Mouse (Mus musculus) gastrocnemius, postnatal 4 days (tissue): ENCODE measurements around the gene Nelfb. TPM values are rescaled to one million over a fixed set of nuclear protein-coding genes. Genes with fewer than 3 reads are reported as not detected.

Source experiments
- DNase-seq, 2 experiments: peaks; one replicate each; pipeline ENCODE4 v3.0.0; 2021 to 2022; ENCODE audit warnings: low spot score in 2 of 2, mixed read lengths in 2 of 2
- total RNA-seq, 2 experiments: library from RNA; stranded (reverse); gene quantifications; 2 replicates each; pipeline ENCODE4 v1.2.3; 2021

Gene Nelfb
- total RNA-seq, 2 experiments from 2014 or later, result 43.4 to 47.7 TPM

DNA sequence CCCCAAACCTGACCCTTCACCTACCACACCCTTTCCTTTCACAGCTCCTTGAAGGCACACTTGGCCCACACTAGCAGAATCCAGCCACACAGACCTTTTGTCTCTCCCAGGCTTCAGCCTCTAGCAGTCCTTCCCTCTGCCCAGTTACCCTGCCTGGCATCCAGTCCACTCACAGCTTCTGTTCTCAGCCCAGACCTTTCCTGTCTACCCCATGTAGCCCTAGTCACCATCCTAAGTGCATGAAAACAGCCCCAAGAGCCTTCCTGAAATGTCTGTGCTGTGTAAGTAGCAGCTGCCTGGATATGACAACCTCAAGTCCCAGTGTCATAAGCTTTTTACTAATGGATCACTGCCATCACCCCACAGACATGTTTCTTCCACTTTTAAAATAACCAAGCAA lies 13.3 kb downstream of the Nelfb start:
- DNase-seq, result no peak

DNA sequence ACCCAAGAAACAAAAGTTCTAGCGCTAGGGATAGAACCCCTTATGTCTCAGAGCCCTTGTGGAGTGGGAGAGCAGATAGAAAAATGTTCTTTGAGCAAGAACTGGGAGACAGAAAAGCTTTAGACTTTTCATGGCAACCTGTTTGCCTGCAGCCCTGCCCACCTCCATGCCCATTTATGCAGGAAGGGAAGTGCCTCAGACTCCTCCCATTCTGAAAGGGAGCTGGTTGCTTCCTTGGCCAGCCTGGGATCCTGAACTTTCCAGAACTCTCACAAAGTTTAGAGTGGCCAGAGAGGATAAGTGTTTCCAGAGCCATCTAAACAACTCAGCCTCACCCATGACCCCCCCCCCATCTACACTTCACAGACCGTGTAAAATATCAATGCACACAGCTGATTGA lies 14.1 kb downstream of the Nelfb start:
- DNase-seq, result no peak

DNA sequence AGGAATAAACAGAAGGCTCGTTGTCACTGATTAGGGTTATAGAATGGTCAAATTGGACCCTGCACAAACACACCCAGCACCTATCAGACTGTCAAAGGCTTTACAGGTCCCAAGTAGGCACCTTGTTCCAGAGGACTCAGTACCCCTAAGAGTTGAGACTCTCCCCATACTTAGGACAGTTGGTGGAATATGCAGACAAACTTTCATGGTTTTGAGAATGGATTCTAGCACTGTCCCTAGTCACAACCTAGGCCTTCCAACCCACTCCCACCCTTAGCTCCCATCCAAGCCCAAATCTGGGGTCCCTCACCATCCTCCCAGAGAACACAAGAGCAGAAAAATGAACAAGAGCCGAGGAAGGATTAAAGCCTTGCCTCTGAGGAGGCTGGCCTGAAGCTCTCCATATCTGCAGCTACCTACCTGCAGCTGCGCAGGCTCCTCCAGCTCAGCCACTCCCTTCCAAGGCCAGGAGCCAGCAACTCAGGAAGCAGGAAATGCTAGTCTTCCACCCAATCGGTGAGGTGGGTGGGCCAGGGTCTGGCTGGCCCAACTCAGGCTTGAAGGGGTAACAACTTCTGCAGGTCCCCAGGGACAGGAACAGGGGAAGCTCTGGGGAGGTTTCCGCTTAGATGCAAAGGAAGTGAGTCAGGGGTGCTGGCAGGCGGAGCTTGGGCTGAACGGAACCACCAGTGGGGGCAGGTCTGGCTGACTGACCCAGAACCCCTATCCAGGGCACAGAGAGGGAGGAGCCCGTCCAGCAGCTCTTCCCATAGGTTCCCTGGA lies 14.9 kb downstream of the Nelfb start, which contains the start of gene Tor4a:
Gene Tor4a, minus strand, starts transcription at position 715 of the 783 bp plus-strand sequence.
- peak in 1 of 2 experiments; percentile 40 for DNase-seq

DNA sequence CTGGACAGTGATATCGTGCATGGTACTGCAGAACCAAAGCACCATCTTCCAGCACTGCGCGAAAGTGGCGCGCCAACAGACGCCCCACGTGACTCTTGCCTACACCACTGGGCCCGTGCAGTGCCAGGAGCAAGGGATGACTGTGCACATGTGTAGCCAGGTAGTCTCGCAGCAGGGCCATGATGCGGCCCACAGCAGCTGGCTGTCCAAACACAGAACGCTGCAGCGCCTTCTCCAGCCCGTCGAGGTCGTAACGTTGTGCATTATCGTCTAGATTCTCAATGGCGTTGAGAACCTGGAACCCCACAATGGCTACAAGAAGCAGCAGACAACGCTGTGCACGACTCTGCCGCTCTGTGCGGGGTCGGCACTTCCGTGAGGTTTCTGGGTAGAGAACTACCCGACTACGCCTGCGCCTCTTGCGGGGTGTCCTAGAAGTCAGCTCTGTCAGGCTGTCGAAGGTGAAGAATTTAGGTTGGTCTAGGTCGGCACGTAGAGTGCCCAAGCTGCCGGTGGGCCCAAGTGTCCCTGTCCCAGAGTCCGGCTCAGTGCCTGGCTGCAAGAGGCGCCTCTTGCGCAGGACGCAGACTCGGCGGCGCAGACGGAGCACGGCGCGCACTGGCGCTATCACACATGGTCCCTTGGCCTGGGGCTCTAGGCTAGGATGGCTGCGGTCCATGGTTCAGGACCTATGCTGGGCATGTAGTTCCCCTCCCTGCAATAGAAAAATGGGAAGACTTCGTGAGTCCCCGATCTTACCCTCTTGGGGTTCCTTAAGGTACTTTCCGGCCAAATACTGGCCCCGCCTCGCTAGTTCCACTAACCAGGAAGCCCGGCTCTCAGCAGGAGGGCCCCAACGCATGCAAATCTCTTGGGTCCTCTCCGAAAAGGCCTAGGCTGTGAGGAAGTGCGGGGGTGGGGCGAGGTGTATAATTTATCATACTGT lies 15.8 kb downstream of the Nelfb start:
- peak in 1 of 2 experiments; percentile 38 for DNase-seq

DNA sequence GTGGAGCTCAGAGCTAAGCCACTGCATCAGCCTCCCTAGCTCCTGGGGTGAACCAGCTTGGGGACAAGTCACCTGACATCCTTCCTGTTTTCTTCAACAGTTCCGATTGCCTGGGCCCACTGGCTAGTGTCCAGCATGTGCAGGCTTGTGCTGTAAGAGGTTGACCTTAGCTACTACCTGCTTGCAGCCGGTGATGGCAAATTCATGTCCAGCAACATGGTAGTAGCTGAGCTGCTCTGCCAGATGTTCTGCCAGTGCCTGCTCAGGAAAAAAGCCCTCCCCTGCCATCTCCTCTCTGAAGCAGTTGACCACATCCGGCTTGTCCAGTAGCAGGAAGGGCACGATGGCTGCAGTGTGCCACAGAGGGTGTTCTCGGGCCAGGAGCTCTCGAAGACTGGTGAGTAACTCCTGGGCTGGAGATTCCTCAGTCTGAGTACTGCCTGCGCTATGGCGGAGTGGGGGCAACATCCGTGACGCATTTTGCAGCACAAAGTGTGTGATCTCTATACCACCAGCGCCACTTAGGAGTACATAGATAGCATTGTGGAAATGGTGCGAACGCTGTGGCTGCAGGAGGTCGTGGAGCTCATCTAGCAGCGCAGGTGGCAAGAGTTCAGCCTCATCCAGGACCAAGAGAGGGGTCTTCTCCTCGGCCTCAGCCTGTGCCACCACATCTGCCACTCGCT lies 16.7 kb downstream of the Nelfb start:
- DNase-seq, result no peak

DNA sequence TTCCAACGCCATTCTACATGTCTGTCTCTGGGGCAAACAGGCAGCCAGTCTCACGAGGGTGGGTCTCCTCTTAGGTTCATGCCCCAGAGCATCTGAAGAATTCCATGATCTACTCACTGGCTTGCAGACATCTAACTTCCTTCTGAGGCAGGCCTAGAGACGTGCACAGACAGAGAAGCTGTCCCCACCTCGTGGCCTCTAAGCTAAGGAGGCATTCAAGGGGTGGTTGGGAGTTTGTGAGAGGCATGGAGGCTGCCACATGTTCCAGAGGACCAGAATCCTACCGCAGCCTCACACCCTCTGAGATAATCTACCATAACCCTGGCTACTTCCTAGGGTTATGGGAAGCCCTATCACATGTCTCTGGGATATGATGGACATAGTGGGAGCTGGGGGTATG lies 17.3 kb downstream of the Nelfb start:
- DNase-seq, result no peak

DNA sequence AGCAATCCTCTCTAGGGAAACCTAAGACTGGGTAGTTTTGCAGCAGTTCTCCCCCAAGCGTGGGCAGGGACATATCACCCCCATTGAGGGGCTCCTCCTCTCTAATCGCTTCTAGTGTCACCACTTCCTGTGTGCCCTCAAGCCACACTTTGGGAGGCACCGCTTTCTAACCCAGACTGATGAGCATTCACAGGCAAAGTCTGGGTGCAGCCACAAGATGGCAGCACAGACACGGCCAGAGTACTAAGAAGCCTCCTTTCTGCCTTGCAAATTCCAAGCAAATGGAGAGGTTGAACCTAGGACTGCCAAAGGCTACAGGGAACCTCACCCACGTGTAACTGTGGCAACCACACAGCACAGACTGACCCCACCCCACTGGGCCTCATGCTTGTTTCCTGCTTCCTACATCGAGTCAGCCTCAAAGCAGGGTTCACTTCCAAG lies 17.9 kb downstream of the Nelfb start:
- DNase-seq, result peak in 1 of 2 experiments; percentile 77

DNA sequence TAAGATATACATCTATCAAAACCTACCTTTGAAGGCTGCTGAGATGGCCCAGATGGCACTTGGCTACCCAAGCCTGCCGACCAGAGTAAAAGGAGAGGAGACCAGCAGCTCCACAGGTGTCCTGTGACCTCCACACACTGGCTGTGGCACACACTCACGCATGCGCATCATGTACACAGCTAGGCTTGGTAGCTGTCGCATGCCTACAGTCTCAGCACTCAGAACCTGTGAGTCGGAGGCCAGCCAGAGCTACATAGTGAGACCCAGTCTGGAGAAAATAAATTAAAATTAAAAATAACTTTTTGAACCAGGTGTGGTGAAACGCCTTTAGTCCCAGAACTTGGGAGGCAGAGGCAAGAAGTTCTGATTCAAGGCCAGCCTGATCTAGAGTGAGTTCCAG lies 23.4 kb downstream of the Nelfb start:
- DNase-seq, result no peak

DNA sequence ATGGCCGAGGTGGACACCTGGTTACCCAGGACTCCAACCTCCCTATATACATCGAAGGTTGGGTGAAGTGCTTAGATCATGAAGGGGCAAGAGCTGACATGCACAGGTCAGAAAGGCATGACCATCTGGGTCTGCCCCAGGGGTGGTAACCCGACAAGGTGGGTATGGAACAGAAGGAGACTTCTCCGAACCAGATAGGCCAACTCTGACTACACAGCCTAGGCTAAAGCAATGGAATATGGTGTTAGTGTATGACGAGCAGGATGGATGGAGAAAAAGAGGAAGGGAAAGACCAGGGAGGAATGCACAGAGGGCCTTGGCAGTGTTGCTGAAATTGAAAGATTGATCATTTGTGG lies 24.7 kb downstream of the Nelfb start:
- no peak for DNase-seq

DNA sequence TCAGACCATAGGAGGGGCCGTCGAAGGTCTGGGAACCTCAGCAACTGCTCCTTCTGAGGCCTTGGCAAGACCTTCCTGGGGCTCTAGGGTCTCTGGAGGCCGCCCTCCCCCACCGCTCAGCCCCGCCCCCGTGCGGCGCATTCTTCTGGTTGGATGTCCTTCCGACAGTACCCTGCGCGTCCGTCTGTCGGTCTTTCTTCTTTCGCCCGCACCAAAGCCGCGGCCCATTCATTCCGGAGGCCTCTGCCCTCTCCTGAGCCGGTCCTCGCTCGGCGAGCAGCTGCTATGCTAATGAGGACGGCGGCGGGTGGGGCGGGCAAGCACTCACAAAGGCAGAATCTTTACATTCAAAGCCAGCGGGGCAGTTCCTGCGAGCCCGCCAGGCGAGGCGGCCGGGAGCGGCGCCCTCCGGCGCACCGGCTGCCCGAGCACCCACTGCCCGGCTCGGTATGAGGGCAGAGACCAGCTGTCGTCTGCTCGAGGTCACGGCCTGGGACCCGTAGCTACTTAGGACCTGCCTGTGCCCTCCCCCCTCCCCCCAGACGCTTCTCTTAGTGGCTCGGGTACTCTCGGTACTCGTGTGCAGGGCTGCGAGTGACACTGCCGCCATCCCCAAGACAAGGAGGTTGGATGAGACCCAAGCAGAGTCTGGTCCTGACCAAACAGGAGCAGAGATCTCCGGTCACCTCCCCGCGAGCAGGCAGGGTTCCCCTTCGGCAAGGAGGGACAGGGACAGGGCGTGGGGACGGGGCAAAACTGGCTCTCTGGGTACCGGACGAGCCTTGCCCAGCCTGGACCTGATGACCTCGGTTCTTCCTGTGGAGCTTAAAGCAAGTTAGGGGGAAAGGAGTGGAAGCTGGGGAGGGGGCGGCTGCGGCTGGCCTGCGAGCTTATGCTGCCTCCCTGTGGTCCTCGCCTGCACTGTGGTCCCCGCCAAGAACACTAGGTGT lies 25.4 kb downstream of the Nelfb start:
- peak in 1 of 2 experiments; percentile 53 for DNase-seq

DNA sequence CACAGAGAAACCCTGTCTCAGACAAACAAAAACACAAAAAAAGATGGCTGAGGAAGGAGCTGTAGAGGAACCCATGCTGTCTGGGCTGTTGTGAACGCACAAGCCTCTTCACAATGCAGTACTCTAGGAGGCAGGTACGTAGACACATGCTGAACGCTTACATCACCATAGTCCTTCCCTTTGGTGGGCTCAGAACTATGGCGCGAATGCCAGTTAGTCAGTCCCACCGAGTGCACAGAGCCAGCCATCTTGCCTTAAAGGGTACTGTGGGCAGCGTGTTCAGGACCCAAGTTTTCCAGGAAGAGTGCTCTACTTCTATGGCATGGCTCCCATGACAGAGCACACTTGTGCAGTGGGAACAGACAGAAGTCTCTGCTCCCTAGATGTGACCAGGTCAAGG lies 26.8 kb downstream of the Nelfb start:
- no peak for DNase-seq

DNA sequence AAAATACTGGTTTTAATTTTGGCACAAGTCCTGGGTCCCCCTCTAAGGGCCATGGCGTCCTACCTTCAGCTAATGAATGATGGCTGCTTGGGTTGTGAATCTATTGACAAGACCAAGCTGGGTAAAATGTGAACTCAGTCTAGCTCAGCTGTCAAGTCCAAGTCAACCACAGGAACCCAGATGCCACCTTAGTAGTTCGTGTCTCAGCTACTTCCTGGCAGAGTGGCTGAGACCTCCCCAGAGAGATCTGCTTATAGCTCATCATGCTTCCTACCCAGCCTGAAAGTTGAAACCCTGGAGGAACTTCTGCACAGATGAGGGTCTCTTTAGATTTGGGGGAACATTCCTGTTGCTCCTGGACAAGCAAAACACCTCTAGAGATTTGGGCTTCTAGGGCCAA lies 28.0 kb downstream of the Nelfb start:
- no peak for DNase-seq

DNA sequence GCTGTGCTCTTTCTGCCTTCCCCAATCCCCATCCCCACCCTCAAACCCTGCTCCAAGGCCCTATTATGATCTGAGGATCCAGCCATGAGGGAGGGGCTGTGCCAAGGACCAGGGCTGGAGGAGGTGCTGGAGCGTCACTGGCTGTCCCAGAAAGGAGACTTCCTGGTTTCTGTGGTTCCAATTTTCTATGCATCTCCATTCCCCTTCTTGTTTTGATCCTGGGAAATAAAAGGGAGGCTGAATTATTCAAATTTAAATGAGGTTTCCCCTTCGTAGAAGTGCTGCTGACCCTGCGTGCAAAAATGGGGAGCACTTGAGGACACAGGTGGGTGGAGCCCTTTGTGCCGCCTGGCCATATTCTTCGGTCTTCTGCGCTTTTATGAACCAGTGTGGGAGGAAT lies 28.6 kb downstream of the Nelfb start:
- DNase-seq, result no peak

DNA sequence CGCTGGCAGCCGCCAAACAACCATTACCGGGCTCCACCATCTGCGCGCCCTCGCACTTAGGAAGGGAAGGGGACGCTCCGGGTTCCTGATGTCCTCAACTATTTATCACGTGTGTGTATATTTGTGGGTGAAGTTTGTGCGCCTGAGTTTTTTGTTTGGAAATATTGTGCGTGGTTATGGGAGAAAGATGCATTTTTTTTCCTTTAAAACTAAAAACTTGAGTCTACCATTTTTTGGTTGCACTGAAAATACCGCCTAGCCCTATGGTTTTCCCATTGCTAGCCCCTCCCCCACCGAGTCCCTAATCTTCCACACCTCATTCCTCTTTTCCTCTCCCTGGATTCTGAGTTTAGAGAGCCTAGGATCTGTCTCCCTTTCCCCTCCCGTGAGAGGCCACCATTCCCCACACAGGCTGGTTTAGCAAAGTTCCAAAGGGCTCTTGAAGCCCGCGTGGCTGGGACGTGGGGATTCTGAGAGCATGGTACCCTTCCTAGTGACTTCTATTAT lies 29.3 kb downstream of the Nelfb start:
- peak in 1 of 2 experiments; percentile 26 for DNase-seq

DNA sequence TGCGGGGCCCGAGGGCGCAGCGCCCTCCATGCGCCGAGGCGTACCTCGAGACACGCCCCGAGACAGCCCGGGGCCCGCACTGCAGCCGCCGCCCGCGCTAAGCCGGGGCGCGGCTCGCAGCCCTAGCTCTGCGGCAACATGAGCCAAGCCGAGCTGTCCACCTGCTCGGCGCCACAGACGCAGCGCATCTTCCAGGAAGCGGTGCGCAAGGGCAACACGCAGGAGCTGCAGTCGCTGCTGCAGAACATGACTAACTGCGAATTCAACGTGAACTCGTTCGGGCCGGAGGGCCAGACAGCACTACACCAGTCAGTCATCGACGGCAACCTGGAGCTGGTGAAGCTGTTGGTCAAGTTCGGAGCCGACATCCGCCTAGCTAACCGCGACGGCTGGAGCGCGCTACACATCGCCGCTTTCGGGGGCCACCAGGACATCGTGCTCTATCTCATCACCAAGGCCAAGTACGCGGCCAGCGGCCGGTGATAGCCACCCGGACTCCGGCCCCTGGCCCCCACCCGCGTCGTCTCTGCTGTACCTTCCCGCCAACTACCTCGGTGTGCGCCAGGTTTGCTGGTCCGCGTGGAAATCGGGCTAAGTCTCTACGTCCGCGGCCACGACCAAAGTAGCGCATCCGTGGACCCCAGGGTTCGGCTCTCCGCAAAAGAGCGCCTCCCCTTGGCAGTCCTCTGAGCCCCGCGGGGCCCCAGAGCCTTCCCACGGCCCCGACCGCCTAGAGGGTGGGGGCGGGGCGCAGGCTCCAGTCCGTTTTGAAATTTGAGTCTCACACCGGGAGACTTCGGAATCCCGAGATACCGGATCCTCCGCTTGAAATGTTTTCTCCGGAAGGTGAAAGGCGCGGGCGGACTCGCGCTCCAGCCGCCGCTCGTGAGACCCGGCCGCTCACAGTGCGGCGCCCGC lies 30.1 kb downstream of the Nelfb start:
- no peak for DNase-seq

DNA sequence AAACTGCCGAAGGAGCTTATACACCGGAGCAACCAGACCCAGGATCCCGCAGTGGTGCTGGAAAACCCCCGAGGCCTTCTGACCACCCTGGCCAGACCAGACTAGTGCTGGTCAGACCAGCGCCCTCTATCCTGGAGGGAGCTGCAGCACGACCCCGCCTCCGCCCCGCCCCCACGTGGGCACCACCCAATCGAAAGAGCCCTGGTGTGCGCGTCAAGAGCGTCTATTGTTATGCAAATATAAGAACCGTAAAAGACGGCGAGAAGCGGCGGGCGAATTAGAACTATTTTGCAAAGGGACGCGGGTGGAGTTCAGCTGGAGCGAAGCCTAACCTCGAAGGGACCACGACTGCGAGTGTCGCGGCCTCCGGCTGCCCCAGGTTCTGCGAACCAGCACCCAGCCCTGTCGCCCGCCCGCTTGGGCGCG lies 30.8 kb downstream of the Nelfb start, which contains the start of gene Nrarp:
Gene Nrarp, plus strand, starts transcription at position 281 of the 426 bp plus-strand sequence.
- peak; percentile 83 to 90 for DNase-seq

DNA sequence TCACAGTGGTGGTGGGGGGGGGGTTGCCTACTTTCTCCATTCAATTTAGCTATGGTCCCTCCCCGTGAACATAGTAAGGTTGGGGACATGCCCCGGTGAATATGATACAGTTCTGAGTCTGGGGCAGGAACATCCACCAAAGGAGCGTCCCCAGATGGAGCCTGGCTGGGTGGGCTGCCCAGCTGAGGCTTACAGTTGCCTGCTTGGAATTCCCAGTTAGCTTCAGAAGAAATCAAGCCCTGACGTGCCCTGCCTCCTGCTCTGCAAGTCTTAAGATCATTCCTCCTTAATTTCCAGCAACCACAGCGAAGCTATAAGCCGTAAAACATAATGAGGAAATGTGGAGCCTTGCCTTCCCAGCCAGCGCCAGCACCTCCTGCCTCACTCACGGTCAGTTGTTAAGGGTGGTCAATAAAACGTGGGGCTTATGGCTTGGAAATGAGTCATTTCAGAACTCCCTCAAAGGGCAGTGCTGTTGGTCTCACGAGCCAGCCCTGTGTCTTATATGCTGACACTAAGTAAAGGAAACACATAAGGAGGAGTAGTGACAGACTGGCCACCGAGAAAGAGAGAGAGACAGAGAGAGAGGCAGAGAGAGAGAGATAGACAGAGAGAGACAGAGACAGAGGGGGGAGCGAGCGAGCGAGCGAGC lies 31.6 kb downstream of the Nelfb start:
- peak in 1 of 2 experiments; percentile 9 for DNase-seq

DNA sequence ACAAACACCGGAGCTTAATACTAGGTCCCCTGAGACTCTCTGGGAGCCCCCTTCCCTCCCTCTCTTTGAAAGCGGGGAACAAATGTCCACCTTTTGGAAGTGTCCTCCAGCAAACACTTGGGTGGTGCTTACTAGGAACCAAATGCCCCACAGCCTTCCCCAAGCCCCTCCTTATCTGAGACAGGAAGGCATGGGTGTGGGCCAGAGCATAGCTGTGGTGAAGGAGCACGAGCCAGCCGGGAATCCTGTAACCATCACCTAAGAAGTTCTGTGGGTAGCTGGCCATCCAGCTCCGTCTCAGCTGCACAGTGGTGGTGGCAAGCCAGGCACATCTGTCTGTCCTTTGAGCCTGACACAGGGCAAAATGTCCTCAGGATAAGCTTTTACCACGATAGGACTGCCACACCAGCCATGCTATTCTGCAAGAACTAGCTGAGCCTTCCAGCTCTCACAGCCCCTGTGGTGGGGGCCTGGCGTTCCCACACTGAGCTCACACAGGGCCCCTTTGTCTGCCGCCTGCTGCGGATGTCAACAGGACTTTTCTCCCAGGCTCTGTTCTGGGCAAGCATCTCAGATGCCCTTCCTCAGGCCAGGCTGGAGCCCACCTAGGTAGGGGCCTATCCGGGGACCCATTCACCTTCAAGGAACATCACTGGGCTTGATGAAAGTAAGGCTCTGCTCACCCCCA lies 32.9 kb downstream of the Nelfb start:
- DNase-seq, result peak in 1 of 2 experiments; percentile 14
